Mouse (Mus musculus): ENCODE data around the gene Myh3.

GRCm38 (mm10) chr11:67082793-67083192, 4.7 kb downstream of the Myh3 start:
- TF ChIP-seq POLR2A (IDR thresholded peaks at IDR 0.05; ENCODE audit: low read depth, low read length) (no peak), CTCF (IDR thresholded peaks at IDR 0.05; ENCODE audit: extremely low read depth, insufficient read depth, insufficient read length, insufficient replicate concordance) (no peak)

Data from spleen, adult 2 months (tissue).